Mouse (Mus musculus): ENCODE results near the gene Gm10282. TPM values are rescaled to one million over a fixed set of nuclear protein-coding genes. Genes with fewer than 3 reads are reported as not detected.

Gm10282 gene
- total RNA-seq, 2 experiments from 2014 or later = 9.7 TPM

GRCm38 (mm10) chr8:72268356-72268755 lies 36.7 kb downstream of the Gm10282 start:
- peak; percentile 82 to 84 for DNase-seq
- intact Hi-C loops (cut with DNase I) = loop anchor here (1.0 to 5.0 kb wide), 2 partner anchors 34 to 51 kb away; partner anchors contain the start of gene Klf2

GRCm38 (mm10) chr8:72267106-72267505 lies 38.0 kb downstream of the Gm10282 start:
- intact Hi-C loops (cut with DNase I) = loop anchor here (5.0 kb wide), 1 partner anchor 35 kb away; no protein-coding TSS in a partner anchor
- no peak for DNase-seq

GRCm38 (mm10) chr8:72266671-72267070 lies 38.4 kb downstream of the Gm10282 start:
- intact Hi-C loops (cut with DNase I) = loop anchor here (5.0 kb wide), 1 partner anchor 36 kb away; no protein-coding TSS in a partner anchor
- DNase-seq = no peak

GRCm38 (mm10) chr8:72265342-72265741 lies 39.7 kb downstream of the Gm10282 start:
- intact Hi-C loops (cut with DNase I) = loop anchor here (5.0 kb wide), 1 partner anchor 37 kb away; no protein-coding TSS in a partner anchor
- DNase-seq = peak; percentile 71 to 74

- intact Hi-C loops (cut with DNase I) = no loop called here
- no peak for DNase-seq
Measured at GRCm38 (mm10) chr8:72263451-72263850, 41.6 kb downstream of the Gm10282 start.

- no peak for DNase-seq
- intact Hi-C loops (cut with DNase I) = loop anchor here (1.0 kb wide), 1 partner anchor 103 kb away; no protein-coding TSS in a partner anchor
Measured at GRCm38 (mm10) chr8:72262756-72263155, 42.3 kb downstream of the Gm10282 start.

- intact Hi-C loops (cut with DNase I) = loop anchor here (1.0 kb wide), 1 partner anchor 103 kb away; no protein-coding TSS in a partner anchor
Measured at GRCm38 (mm10) chr8:72261872-72262271, 43.2 kb downstream of the Gm10282 start.

GRCm38 (mm10) chr8:72261431-72261830 lies 43.6 kb downstream of the Gm10282 start:
- no peak for DNase-seq
- intact Hi-C loops (cut with DNase I) = no loop called here

More at GRCm38 (mm10) chr8:72261872-72262271, 43.2 kb downstream of the Gm10282 start:
- DNase-seq = peak; percentile 52

- intact Hi-C loops (cut with DNase I) = no loop called here
- peak; percentile 57 to 79 for DNase-seq
Measured at GRCm38 (mm10) chr8:72261019-72261418, 44.0 kb downstream of the Gm10282 start.

- DNase-seq = no peak
- intact Hi-C loops (cut with DNase I) = no loop called here
Measured at GRCm38 (mm10) chr8:72260585-72260984, 44.5 kb downstream of the Gm10282 start.

- intact Hi-C loops (cut with DNase I) = loop anchor here (2.0 kb wide), 1 partner anchor 83 kb away; no protein-coding TSS in a partner anchor
Measured at GRCm38 (mm10) chr8:72259862-72260261, 45.2 kb downstream of the Gm10282 start.

GRCm38 (mm10) chr8:72257902-72258238 lies 47.2 kb downstream of the Gm10282 start:
- intact Hi-C loops (cut with DNase I) = loop anchor here (2.0 kb wide), 1 partner anchor 81 kb away; no protein-coding TSS in a partner anchor

More at GRCm38 (mm10) chr8:72259862-72260261, 45.2 kb downstream of the Gm10282 start:
- no peak for DNase-seq

GRCm38 (mm10) chr8:72257171-72257901 lies 47.7 kb downstream of the Gm10282 start:
- intact Hi-C loops (cut with DNase I) = no loop called here

More at GRCm38 (mm10) chr8:72257902-72258238, 47.2 kb downstream of the Gm10282 start:
- no peak for DNase-seq

More at GRCm38 (mm10) chr8:72257171-72257901, 47.7 kb downstream of the Gm10282 start:
- peak; percentile 48 to 67 for DNase-seq

Other genes with a start within 250 kb of the Gm10282 start
- gene Olfr373, start 222.1 kb downstream of the Gm10282 start, total RNA-seq (2021) = not detected
- not detected for gene Olfr374, start 198.2 kb downstream of the Gm10282 start, total RNA-seq (2021)
- 100 to 1,000 TPM; 119 to 155 TPM for gene Tpm4, start 170.3 kb downstream of the Gm10282 start, total RNA-seq (2021)
- gene Rab8a, start 144.1 kb downstream of the Gm10282 start, total RNA-seq (2021) = 10 to 100 TPM; 28.2 to 28.6 TPM
- under 1 TPM in 1 of 2 experiments, not detected in 1; 0.17 TPM for gene Hsh2d, start 115.6 kb downstream of the Gm10282 start, total RNA-seq (2021)
- gene Cib3, start 92.4 kb downstream of the Gm10282 start, total RNA-seq (2021) = not detected
- gene Gm11034, start 91.6 kb downstream of the Gm10282 start, total RNA-seq (2021) = not detected
- gene Fam32a, start 85.5 kb downstream of the Gm10282 start, total RNA-seq (2021) = 10 to 100 TPM; 21.4 to 24.4 TPM
- gene Ap1m1, start 65.2 kb downstream of the Gm10282 start, total RNA-seq (2021) = 10 to 100 TPM; 53.2 to 53.4 TPM
- gene Klf2, start 13.8 kb upstream of the Gm10282 start, total RNA-seq (2021) = 100 to 1,000 TPM; 113 to 115 TPM
- 10 to 100 TPM; 44.4 to 47.5 TPM for gene Eps15l1, start 116.2 kb upstream of the Gm10282 start, total RNA-seq (2021)
- 10 to 100 TPM in 1 of 2 experiments, 1 to 10 TPM in 1; 8.1 to 10.5 TPM for gene Calr3, start 138.6 kb upstream of the Gm10282 start, total RNA-seq (2021)
- gene 1700030K09Rik, start 138.6 kb upstream of the Gm10282 start, total RNA-seq (2021) = 1 to 10 TPM; 6.6 to 7.0 TPM
- gene Cherp, start 170.0 kb upstream of the Gm10282 start, total RNA-seq (2021) = 10 to 100 TPM; 42.9 to 43.2 TPM
- 10 to 100 TPM; 44.1 to 47.8 TPM for gene Slc35e1, start 187.4 kb upstream of the Gm10282 start, total RNA-seq (2021)
- gene Med26, start 243.0 kb upstream of the Gm10282 start, total RNA-seq (2021) = 10 to 100 TPM; 10.5 to 10.7 TPM

Measured in heart, postnatal 14 days (tissue).